Mouse (Mus musculus) CH12F3 (cell line): ENCODE measurements around the gene Aqp3.

Experiments used
- in situ Hi-C: fragments of 300-500 bp; cut with MboI; formaldehyde crosslinking; loops from 2 replicates; pipeline ENCODE4 v1.14.3; 2020; ENCODE audit warnings: low sequenced_read_pairs

Aqp3 gene

GRCm38 (mm10) chr4:41097871-41098576, at the start of gene Aqp3:
Gene Aqp3, minus strand, starts transcription at chr4:41098183.
- in situ Hi-C loops, result no loop called here

GRCm38 (mm10) chr4:41142601-41143000, 44.6 kb upstream of the Aqp3 start:
- in situ Hi-C loops, result no loop called here

DNA sequence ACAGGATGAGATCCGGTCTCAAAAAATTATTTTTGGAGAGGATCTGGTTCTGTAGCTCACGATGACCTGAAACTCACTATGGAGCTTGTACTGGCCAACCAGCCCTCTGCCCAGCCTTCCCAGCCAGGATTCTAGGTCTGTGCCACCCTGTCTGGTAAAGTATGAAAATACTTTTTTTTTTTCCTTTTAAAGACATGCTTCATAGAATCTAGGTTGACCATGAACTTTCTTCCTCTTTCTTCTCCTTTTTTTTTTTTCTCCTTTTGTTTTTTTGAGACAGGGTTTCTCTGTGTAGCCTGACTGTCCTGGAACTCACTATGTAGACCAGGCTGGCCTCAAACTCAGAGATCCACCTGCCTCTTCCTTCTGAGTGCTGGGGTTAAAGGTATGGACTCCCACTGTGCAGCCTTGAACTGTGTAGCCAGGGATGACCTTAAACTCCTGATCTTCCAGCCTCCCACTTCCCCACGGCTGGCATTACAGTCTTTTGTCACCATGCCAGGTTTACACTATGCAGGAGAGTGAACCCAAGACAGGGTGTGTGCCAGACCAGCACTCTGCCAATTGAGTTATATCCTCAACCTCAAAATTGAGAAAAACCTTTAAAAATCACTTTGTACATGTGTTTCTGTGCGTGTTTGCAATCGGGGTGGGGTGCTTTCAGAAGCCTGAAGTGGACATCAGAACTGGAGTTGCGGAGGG, 42.3 kb upstream of the Aqp3 start:
- in situ Hi-C loops, result no loop called here

- in situ Hi-C loops, result no loop called here
Observed at GRCm38 (mm10) chr4:41136811-41137210, 38.8 kb upstream of the Aqp3 start.

GRCm38 (mm10) chr4:41136454-41136805, 38.4 kb upstream of the Aqp3 start:
- in situ Hi-C loops, result no loop called here

- in situ Hi-C loops, result no loop called here
Observed at GRCm38 (mm10) chr4:41135711-41136453, 37.9 kb upstream of the Aqp3 start, which contains the start of gene Ube2r2. Gene Ube2r2, plus strand, starts transcription at chr4:41135743.

- in situ Hi-C loops, result loop anchor here (5.0 kb wide), 1 partner anchor 32 kb away; no protein-coding TSS in a partner anchor
Observed at GRCm38 (mm10) chr4:41134935-41135710, 37.1 kb upstream of the Aqp3 start.

GRCm38 (mm10) chr4:41133529-41134291, 35.7 kb upstream of the Aqp3 start:
- in situ Hi-C loops, result loop anchor here (5.0 kb wide), 1 partner anchor 34 kb away; no protein-coding TSS in a partner anchor

DNA sequence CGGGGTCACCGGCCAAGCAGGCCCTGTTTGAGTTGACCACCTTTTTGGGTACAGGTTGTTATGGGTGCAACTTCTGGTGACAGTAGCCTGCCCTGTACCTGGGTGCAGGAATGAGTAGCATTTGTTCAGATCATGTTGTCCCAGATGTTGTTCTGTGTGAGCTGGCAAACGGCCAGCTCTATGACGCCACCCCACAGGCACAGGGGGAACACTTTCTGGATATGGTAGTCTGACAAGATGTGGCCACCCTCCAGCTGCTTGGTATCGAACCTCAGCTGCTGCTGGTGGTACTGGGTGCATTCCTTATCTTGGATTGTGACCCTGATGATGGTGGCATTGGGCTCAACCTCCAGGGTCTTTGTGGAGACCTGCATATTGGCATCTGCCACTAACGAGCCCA, 34.5 kb upstream of the Aqp3 start:
- in situ Hi-C loops, result loop anchor here (5.0 kb wide), 1 partner anchor 35 kb away; no protein-coding TSS in a partner anchor

GRCm38 (mm10) chr4:41129836-41130235, 31.9 kb upstream of the Aqp3 start:
- in situ Hi-C loops, result loop anchor here (5.0 kb wide), 1 partner anchor 37 kb away; no protein-coding TSS in a partner anchor

GRCm38 (mm10) chr4:41129406-41129805, 31.4 kb upstream of the Aqp3 start:
- in situ Hi-C loops, result no loop called here

DNA sequence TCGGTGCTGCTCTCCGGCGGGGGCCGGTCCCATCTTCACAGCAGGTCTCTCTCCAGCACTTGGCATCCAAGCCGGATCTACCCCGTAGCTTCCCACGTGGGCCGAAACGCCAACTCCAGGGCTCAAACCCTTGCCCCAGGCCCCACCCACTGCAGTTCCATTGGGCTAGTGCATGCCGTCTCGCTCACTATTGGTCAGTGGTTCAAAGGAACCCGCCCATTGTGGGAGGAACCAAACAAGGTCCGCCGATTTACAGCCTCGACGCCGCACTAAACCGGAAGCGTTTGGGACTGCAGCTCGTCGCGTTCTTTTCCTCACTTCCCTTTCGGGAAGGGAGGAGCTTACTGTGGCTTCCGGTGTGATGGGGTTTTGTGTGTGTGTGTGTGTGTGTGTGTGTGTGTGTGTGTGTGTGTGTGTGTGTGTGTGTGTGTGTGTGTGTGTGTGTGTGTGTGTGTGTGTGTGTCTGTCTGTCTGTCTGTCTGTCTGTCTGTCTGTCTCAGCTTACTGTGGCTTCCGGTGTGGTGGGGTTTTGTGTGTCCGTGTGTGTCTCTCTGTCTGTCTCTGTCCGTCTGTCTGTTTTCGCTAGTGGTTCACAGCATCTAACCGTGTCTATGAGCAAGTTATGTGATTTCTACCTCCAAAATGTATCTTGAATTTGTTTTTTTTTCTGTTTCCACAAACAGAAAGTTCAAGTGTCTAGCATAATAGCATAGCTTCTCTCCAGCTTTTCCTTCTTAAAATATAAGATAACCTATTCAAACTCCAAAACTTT, 26.4 kb upstream of the Aqp3 start, which contains the start of gene Nol6:
Nol6 (minus strand) TSS at position 276 of the 772 bp plus-strand sequence.
- in situ Hi-C loops, result no loop called here

GRCm38 (mm10) chr4:41118706-41119292, 20.8 kb upstream of the Aqp3 start:
- in situ Hi-C loops, result loop anchor here (5.0 kb wide), 1 partner anchor 66 kb away; no protein-coding TSS in a partner anchor

- in situ Hi-C loops, result loop anchor here (5.0 kb wide), 1 partner anchor 65 kb away; no protein-coding TSS in a partner anchor
Observed at GRCm38 (mm10) chr4:41116817-41117216, 18.8 kb upstream of the Aqp3 start.

DNA sequence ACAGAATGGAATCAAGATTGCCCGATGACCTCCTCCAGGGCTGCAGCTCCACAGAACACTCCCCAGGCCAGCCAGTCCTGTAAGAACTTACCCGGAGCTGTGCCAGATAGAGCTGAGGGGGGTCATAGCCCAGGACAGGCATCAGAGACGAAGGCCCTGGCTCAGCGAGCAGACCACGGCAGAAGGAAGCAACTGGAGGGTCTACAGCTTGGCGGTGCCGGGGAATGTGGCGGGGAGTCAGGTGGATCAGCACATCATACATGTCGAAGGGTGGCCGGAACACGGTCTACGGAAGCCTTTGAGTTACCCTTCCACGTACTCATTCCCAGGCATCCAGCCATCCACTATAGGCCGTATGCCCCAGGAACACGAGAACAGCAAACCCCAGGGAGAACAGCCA, 17.8 kb upstream of the Aqp3 start:
- in situ Hi-C loops, result loop anchor here (5.0 kb wide), 1 partner anchor 63 kb away; no protein-coding TSS in a partner anchor

DNA sequence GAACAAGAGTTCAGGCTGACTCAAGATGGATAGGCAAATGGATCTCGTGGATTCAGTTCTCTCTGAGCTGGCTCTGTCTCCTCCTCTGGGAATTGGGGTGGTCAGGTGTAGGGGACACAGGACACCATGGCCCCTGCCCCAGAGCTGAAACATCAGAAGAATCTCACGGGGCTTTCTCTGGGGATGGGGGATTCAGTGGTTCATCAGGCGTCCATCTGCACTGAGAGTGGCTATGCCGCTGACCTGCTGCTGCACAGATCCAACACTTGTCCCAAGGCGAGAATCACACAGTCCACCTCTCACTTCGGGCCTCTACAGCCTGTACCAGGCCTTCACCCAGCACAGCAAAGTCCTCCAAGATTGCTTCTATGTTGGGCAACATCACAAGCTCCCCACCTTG, 17.1 kb upstream of the Aqp3 start:
- in situ Hi-C loops, result loop anchor here (5.0 kb wide), 1 partner anchor 63 kb away; no protein-coding TSS in a partner anchor

DNA sequence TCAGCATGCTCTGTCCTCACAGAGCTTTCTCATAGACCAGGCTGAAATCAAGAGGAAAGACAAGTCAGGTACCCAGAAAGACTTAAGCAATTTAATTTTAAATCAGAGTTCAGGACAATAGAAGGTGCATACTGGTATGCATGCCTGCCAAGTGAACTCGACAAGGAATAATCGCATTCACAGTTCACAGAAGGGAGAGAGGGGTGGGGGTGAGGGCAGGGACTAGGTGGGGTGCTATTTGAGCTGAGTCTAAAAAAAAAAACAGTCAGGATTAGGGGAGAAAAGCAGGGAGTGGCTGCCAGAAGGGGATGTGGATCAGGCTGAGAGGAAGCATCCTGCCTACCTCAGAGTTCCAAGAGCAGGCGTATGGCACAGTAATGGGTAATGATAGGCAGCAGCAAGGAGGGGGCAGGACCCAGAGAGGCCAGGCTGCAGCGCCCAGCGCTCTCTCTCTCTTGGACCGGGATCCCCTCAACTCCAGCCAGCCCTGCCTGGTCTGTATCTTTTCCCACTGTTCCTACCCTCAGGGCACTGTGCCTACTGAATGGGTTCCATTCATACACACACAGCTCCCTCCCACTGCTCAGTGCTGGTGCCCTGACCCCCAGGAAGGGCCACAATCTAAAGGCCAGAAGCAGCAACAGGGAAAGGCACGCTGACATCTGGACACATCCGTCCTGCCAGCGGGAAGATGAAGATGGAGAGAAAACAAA, 16.5 kb upstream of the Aqp3 start:
- in situ Hi-C loops, result loop anchor here (5.0 kb wide), 1 partner anchor 62 kb away; no protein-coding TSS in a partner anchor
